8 mouse cellular contexts compared by ENCODE assay signal in genomic region chr12:112594989-112595388, GRCm38 (mm10). TPM values are rescaled to one million over a fixed set of nuclear protein-coding genes. Genes with fewer than 3 reads are reported as not detected.
DNase-seq lines count a peak whose midpoint lies in the region; ATAC-seq and TF ChIP-seq lines count a peak whose summit lies in the region.

No protein-coding gene starts in this region.

- H3K79me2 ChIP-seq in macrophage (ENCODE audit: inconsistent target) = peaks cover 90% of the 10 kb centered on the region

- TF ChIP-seq CTCF in kidney, adult 2 months (conservative IDR thresholded peaks at IDR 0.05; ENCODE audit: insufficient read depth, insufficient read length, low read depth, low read length) = no peak

- ATAC-seq in hindbrain, embryonic 14.5 days (ENCODE audit: low FRiP score) = no peak
- ATAC-seq in forebrain, embryonic 16.5 days = no peak
- ATAC-seq in midbrain, embryonic 16.5 days = no peak

- H3K4me3 ChIP-seq in hindbrain, embryonic 10.5 days = no peak overlapping the region
- no peak overlapping the region for H3K4me3 ChIP-seq in hindbrain, embryonic 14.5 days (replicated peaks; ENCODE audit: low read length)
- H3K4me3 ChIP-seq in forebrain, embryonic 16.5 days (replicated peaks; ENCODE audit: low read length) = no peak overlapping the region
- no peak overlapping the region for H3K4me3 ChIP-seq in macrophage (ENCODE audit: inconsistent target)
- H3K4me3 ChIP-seq in midbrain, embryonic 16.5 days (ENCODE audit: low read depth, low read length) = no peak overlapping the region
- no peak overlapping the region for H3K4me3 ChIP-seq in kidney, adult 2 months (ENCODE audit: insufficient read depth, low read depth, low read length)

- no peaks in the 10 kb centered on the region for H3K9me3 ChIP-seq in hindbrain, embryonic 10.5 days
- no peaks in the 10 kb centered on the region for H3K9me3 ChIP-seq in hindbrain, embryonic 14.5 days (ENCODE audit: control insufficient read depth, low read length)
- no peaks in the 10 kb centered on the region for H3K9me3 ChIP-seq in forebrain, embryonic 16.5 days (ENCODE audit: control insufficient read depth, low read length)
- H3K9me3 ChIP-seq in midbrain, embryonic 16.5 days (replicated peaks; ENCODE audit: control insufficient read depth, low read length, poor library complexity, severe bottlenecking) = no peaks in the 10 kb centered on the region

- H3K4me1 ChIP-seq in hindbrain, embryonic 10.5 days (replicated peaks) = peaks cover 79% of the 10 kb centered on the region
- H3K4me1 ChIP-seq in hindbrain, embryonic 14.5 days (replicated peaks; ENCODE audit: control insufficient read depth, insufficient read depth, low read length) = peaks cover 13% of the 10 kb centered on the region
- H3K4me1 ChIP-seq in forebrain, embryonic 16.5 days (replicated peaks; ENCODE audit: control insufficient read depth, insufficient read depth, low read length) = peaks cover 30% of the 10 kb centered on the region
- H3K4me1 ChIP-seq in midbrain, embryonic 16.5 days (ENCODE audit: control insufficient read depth, insufficient read depth, low read length) = 0 out of 2 replicates have a peak, but pooled peaks cover 3% of the 10 kb centered on the region
- H3K4me1 ChIP-seq in kidney, adult 2 months (ENCODE audit: control insufficient read depth, insufficient read depth, low read length) = peaks cover 3% of the 10 kb centered on the region

- no peak for DNase-seq in hindbrain, embryonic 10.5 days (ENCODE audit: low spot score)
- no peak for DNase-seq in hindbrain, embryonic 14.5 days (ENCODE audit: low spot score)
- peak; percentile 31 for DNase-seq in MN1 (ENCODE audit: low spot score)
- no peak for DNase-seq in urinary bladder, postnatal 14 days (ENCODE audit: low spot score)
- DNase-seq in kidney, adult 2 months = no peak

- H3K27ac ChIP-seq in hindbrain, embryonic 10.5 days = peak overlapping the region; percentile 51; the same call in 1 of the 2 replicates
- H3K27ac ChIP-seq in hindbrain, embryonic 14.5 days = no peak overlapping the region
- peak overlapping the region; percentile 8 for H3K27ac ChIP-seq in forebrain, embryonic 16.5 days (ENCODE audit: low read length)
- H3K27ac ChIP-seq in macrophage = peak overlapping the region; percentile 39
- H3K27ac ChIP-seq in midbrain, embryonic 16.5 days (ENCODE audit: low read length) = no peak overlapping the region
- H3K27ac ChIP-seq in kidney, adult 2 months (ENCODE audit: insufficient read depth, low read depth, low read length) = no peak overlapping the region

- H3K36me3 ChIP-seq in hindbrain, embryonic 10.5 days = no peaks in the 10 kb centered on the region
- H3K36me3 ChIP-seq in hindbrain, embryonic 14.5 days (replicated peaks; ENCODE audit: control insufficient read depth, insufficient read depth) = no peaks in the 10 kb centered on the region
- H3K36me3 ChIP-seq in forebrain, embryonic 16.5 days (ENCODE audit: control insufficient read depth, insufficient read depth) = no peaks in the 10 kb centered on the region
- H3K36me3 ChIP-seq in macrophage (ENCODE audit: inconsistent target) = no peaks in the 10 kb centered on the region
- no peaks in the 10 kb centered on the region for H3K36me3 ChIP-seq in midbrain, embryonic 16.5 days (ENCODE audit: control insufficient read depth, insufficient read depth, low read length)
- H3K36me3 ChIP-seq in kidney, adult 2 months (ENCODE audit: control insufficient read depth, insufficient read depth, low read length) = no peaks in the 10 kb centered on the region

- H3K9ac ChIP-seq in hindbrain, embryonic 14.5 days = no peak overlapping the region
- H3K9ac ChIP-seq in forebrain, embryonic 16.5 days (replicated peaks; ENCODE audit: low read depth, low read length) = peak overlapping the region; percentile 5
- no peak overlapping the region for H3K9ac ChIP-seq in midbrain, embryonic 16.5 days (ENCODE audit: low read depth, low read length)

- no peak for TF ChIP-seq POLR2A in kidney, adult 2 months (IDR thresholded peaks at IDR 0.05; ENCODE audit: low read depth, low read length)

- H3K27me3 ChIP-seq in hindbrain, embryonic 10.5 days (ENCODE audit: insufficient read depth, poor library complexity, severe bottlenecking) = peaks cover 37% of the 10 kb centered on the region
- H3K27me3 ChIP-seq in hindbrain, embryonic 14.5 days (ENCODE audit: control insufficient read depth, insufficient read depth, low read length) = peaks cover 3% of the 10 kb centered on the region; the same call in 1 of the 2 replicates
- H3K27me3 ChIP-seq in forebrain, embryonic 16.5 days (replicated peaks; ENCODE audit: control insufficient read depth, insufficient read depth, low read length) = no peaks in the 10 kb centered on the region
- no peaks in the 10 kb centered on the region for H3K27me3 ChIP-seq in midbrain, embryonic 16.5 days (ENCODE audit: control insufficient read depth, insufficient read depth, low read depth, low read length)
- H3K27me3 ChIP-seq in kidney, adult 2 months (replicated peaks; ENCODE audit: control insufficient read depth, insufficient read depth, low read length) = no peaks in the 10 kb centered on the region

- WGBS in hindbrain, embryonic 10.5 days = 62% methylated on average over 4 of the region's 4 CpGs
- WGBS in hindbrain, embryonic 14.5 days = 45% methylated on average over 4 of the region's 4 CpGs
- WGBS in forebrain, embryonic 16.5 days = 19% methylated on average over 4 of the region's 4 CpGs
- WGBS in macrophage (ENCODE audit: missing documents) = 64% methylated on average over 4 of the region's 4 CpGs
- WGBS in midbrain, embryonic 16.5 days = 35% methylated on average over 4 of the region's 4 CpGs
- 52% methylated on average over 4 of the region's 4 CpGs for WGBS in kidney, adult 2 months

- H3K4me2 ChIP-seq in hindbrain, embryonic 14.5 days (replicated peaks) = no peak overlapping the region
- H3K4me2 ChIP-seq in forebrain, embryonic 16.5 days (ENCODE audit: low read length) = no peak overlapping the region
- H3K4me2 ChIP-seq in midbrain, embryonic 16.5 days (ENCODE audit: low read length) = no peak overlapping the region

RNA-seq across cellular contexts. Expression of gene Inf2, which starts 6.4 kb away (rescaled TPM):
- 1.5 and 1.8 TPM in 2 replicates for polyA plus RNA-seq in hindbrain, embryonic 10.5 days (2016; fragmentation: Nextera tagmentation; extraction: Ambion mirVana)
- 1.0 and 1.5 TPM in 2 replicates for polyA plus RNA-seq in hindbrain, embryonic 14.5 days (2014; fragmentation: Nextera tagmentation; extraction: Ambion mirVana)
- polyA plus RNA-seq in forebrain, embryonic 16.5 days (2015; fragmentation: Nextera tagmentation; extraction: Ambion mirVana) = 2.6 TPM in 2 replicates
- total RNA-seq in macrophage (2018; cell fraction: chromatin; rRNA removed) = 100 to 1,000 TPM in 3 of 26 experiments, 10 to 100 TPM in 23; 10.2 to 397 (median 25.5) TPM
- total RNA-seq in macrophage (2018; cell fraction: cytosol; rRNA removed) = 10 to 100 TPM in 12 of 26 experiments, 1 to 10 TPM in 14; 2.1 to 23.7 (median 7.4) TPM
- 10 to 100 TPM in 16 of 26 experiments, 1 to 10 TPM in 10; 4.2 to 93.0 (median 16.7) TPM for total RNA-seq in macrophage (2018; cell fraction: nucleus; rRNA removed)
- 6.8 to 20.9 TPM (median 9.4 TPM) in 3 replicates for polyA plus RNA-seq in macrophage (2018)
- polyA plus RNA-seq in midbrain, embryonic 16.5 days (2015; fragmentation: Nextera tagmentation; extraction: Ambion mirVana) = 0.53 and 0.67 TPM in 2 replicates
- 8.9 and 9.6 TPM in 2 replicates for polyA plus RNA-seq in kidney, adult 2 months (2012; rRNA removed)

RNA-seq across cellular contexts. Expression of gene Adssl1, which starts 24.9 kb away (rescaled TPM):
- polyA plus RNA-seq in hindbrain, embryonic 10.5 days (2016; fragmentation: Nextera tagmentation; extraction: Ambion mirVana) = 3.7 and 5.5 TPM in 2 replicates
- polyA plus RNA-seq in hindbrain, embryonic 14.5 days (2014; fragmentation: Nextera tagmentation; extraction: Ambion mirVana) = 5.3 and 5.5 TPM in 2 replicates
- 1.8 and 2.4 TPM in 2 replicates for polyA plus RNA-seq in forebrain, embryonic 16.5 days (2015; fragmentation: Nextera tagmentation; extraction: Ambion mirVana)
- 10 to 100 TPM in 13 of 26 experiments, 1 to 10 TPM in 13; 2.6 to 59.5 (median 10.7) TPM for total RNA-seq in macrophage (2018; cell fraction: chromatin; rRNA removed)
- total RNA-seq in macrophage (2018; cell fraction: cytosol; rRNA removed) = 10 to 100 TPM in 25 of 26 experiments, 1 to 10 TPM in 1; 9.8 to 60.0 (median 28.1) TPM
- 10 to 100 TPM in 14 of 26 experiments, 1 to 10 TPM in 12; 5.0 to 69.9 (median 11.8) TPM for total RNA-seq in macrophage (2018; cell fraction: nucleus; rRNA removed)
- 33.0 to 157 TPM (median 71.6 TPM) in 3 replicates for polyA plus RNA-seq in macrophage (2018)
- 4.0 and 4.2 TPM in 2 replicates for polyA plus RNA-seq in midbrain, embryonic 16.5 days (2015; fragmentation: Nextera tagmentation; extraction: Ambion mirVana)
- 8.1 and 10.4 TPM in 2 replicates for polyA plus RNA-seq in kidney, adult 2 months (2012; rRNA removed)

RNA-seq across cellular contexts. Expression of gene Siva1, which starts 49.5 kb away (rescaled TPM):
- 281 and 334 TPM in 2 replicates for polyA plus RNA-seq in hindbrain, embryonic 10.5 days (2016; fragmentation: Nextera tagmentation; extraction: Ambion mirVana)
- polyA plus RNA-seq in hindbrain, embryonic 14.5 days (2014; fragmentation: Nextera tagmentation; extraction: Ambion mirVana) = 54.2 and 58.4 TPM in 2 replicates
- 68.9 and 75.9 TPM in 2 replicates for polyA plus RNA-seq in forebrain, embryonic 16.5 days (2015; fragmentation: Nextera tagmentation; extraction: Ambion mirVana)
- 10 to 100 TPM in 9 of 26 experiments, 1 to 10 TPM in 16, not detected in 1; 1.1 to 26.5 (median 6.5) TPM for total RNA-seq in macrophage (2018; cell fraction: chromatin; rRNA removed)
- 10 to 100 TPM; 12.1 to 26.8 (median 20.1) TPM for total RNA-seq in macrophage (2018; cell fraction: cytosol; rRNA removed)
- total RNA-seq in macrophage (2018; cell fraction: nucleus; rRNA removed) = 10 to 100 TPM in 11 of 26 experiments, 1 to 10 TPM in 15; 2.3 to 45.8 (median 8.3) TPM
- polyA plus RNA-seq in macrophage (2018) = 5.6 to 43.8 TPM (median 19.5 TPM) in 3 replicates
- 41.7 and 44.1 TPM in 2 replicates for polyA plus RNA-seq in midbrain, embryonic 16.5 days (2015; fragmentation: Nextera tagmentation; extraction: Ambion mirVana)
- 27.7 and 27.8 TPM in 2 replicates for polyA plus RNA-seq in kidney, adult 2 months (2012; rRNA removed)

Comparison
In these comparisons a context has a peak if more than half of its experiments do, and no peak if none do; other contexts are left out.
1. H3K27ac ChIP-seq: peak in hindbrain, embryonic 10.5 days (single experiment), forebrain, embryonic 16.5 days (single experiment) and macrophage (single experiment); none in hindbrain, embryonic 14.5 days (single experiment), midbrain, embryonic 16.5 days (single experiment) and kidney, adult 2 months (single experiment).